Mouse (Mus musculus) C3H10T1/2 (cell line): ENCODE results near the gene 1700021F05Rik. TPM values are rescaled to one million over a fixed set of nuclear protein-coding genes. Genes with fewer than 3 reads are reported as not detected.

Experiments
- polyA plus RNA-seq, 2 experiments: library from polyadenylated mRNA; unstranded; fragments of >200 nt; fragmentation: generic; extraction: Trizol; gene quantifications; one replicate each; pipeline ENCODE4 v1.2.1; 2012; ENCODE audit warnings: missing spikeins in 2 of 2

1700021F05Rik gene
- 10 to 100 TPM; 27.4 to 30.5 TPM for polyA plus RNA-seq

GRCm38 (mm10) chr10:43540442-43541152 lies at the start of gene 1700021F05Rik:
Gene 1700021F05Rik, minus strand, starts transcription at chr10:43540994.

GRCm38 (mm10) chr10:43577997-43578331 lies 37.2 kb upstream of the 1700021F05Rik start, which contains the start of gene Cd24a:
Gene Cd24a, plus strand, starts transcription at chr10:43578284.

GRCm38 (mm10) chr10:43523931-43524330 lies 16.9 kb downstream of the 1700021F05Rik start, which contains the start of gene Gm9803:
Gene Gm9803, plus strand, starts transcription at chr10:43524084.

GRCm38 (mm10) chr10:43478751-43479435 lies 61.9 kb downstream of the 1700021F05Rik start, which contains the start of gene Bend3:
Gene Bend3, plus strand, starts transcription at chr10:43478831.

Other genes starting within 250 kb of the 1700021F05Rik start
- 1 to 10 TPM in 1 of 2 experiments, under 1 TPM in 1; 0.87 to 3.4 TPM for gene Bend3, start 62.2 kb downstream of the 1700021F05Rik start, polyA plus RNA-seq
- 10 to 100 TPM in 1 of 2 experiments, 1 to 10 TPM in 1; 5.6 to 12.8 TPM for gene Gm9803, start 16.9 kb downstream of the 1700021F05Rik start, polyA plus RNA-seq
- under 1 TPM in 1 of 2 experiments, not detected in 1; 0.05 TPM for gene Cd24a, start 37.3 kb upstream of the 1700021F05Rik start, polyA plus RNA-seq